Mouse (Mus musculus) ES-E14 (cell line): ENCODE measurements around the gene Gm49601.

Source experiments
- HCFC1 ChIP-seq: IDR thresholded peaks from 2 replicates; pipeline ENCODE4 v1.6.1; 2012; ENCODE audit warnings: low read length, inconsistent platforms, borderline replicate concordance; ENCODE audit not compliant: insufficient read depth
- ZC3H11A ChIP-seq: IDR thresholded peaks from 2 replicates; pipeline ENCODE4 v1.6.1; 2012; ENCODE audit warnings: low read depth, mild to moderate bottlenecking, inconsistent platforms, low read length, borderline replicate concordance

DNA sequence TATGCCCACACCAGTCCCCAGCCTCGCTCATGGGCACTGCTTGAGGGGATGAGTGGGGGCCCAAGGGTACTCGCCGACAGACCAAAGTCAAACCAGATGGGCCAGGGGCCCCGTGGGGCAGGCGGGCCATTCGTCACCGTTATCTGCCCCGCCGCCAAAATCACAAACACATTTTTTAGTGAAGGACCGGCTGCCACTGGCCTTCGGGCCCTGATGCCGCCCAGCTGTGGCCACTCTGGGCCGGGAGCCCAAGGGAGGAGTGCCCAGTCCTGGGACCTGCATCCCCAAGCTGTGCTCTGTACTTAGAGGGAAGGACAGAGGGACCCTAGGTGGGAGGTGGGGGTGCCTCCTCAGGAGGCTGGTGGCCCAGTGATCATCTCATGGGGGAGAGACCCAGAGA lies 14.5 kb downstream of the Gm49601 start:
- no peak for TF ChIP-seq ZC3H11A
- no peak for TF ChIP-seq HCFC1
